Comparison of ENCODE assay signal across 12 mouse cellular contexts in the genomic region with DNA sequence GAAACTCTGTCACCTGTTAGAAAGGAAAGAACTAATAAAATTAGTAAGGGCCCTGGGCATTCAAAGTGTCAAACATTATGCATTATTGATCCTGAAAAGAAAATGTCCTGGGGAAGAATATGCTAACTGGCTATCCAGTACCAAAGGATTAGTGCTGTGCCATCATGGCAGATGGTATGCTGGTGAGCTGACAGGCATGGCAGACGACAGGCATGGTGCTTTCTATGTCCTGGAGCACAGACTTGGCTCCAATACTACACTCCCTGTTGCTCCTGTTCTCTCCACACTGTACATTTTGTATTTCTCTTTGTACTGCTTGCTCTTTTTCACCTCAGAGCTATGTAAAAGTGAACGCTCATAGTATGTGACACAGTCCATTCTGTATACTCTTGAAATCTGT.
"Had no signal": no experiment of that assay in that cellular context is flagged by ENCODE, and none has a peak within 500 bp of the region (broad histone marks: within the 10 kb centered on the region; RNA-seq: fewer than 3 reads in every experiment).

No protein-coding gene starts in this region.

- DNase-seq: kidney, postnatal 14 days; kidney, postnatal 4 days; liver, embryonic 13.5 days; lung, adult 2 months; lung, postnatal 14 days; lung, postnatal 4 days; thymus, adult 18-20 months; thymus, postnatal 36 days had no signal

- H3K9ac ChIP-seq: liver, embryonic 13.5 days; midbrain, embryonic 15.5 days; neural tube, embryonic 13.5 days had no signal

- H3K4me3 ChIP-seq: liver, embryonic 13.5 days; midbrain, embryonic 15.5 days; myocyte; neural tube, embryonic 13.5 days had no signal

- H3K36me3 ChIP-seq: liver, embryonic 13.5 days; midbrain, embryonic 15.5 days; neural tube, embryonic 13.5 days had no signal

- H3K27me3 ChIP-seq: liver, embryonic 13.5 days; midbrain, embryonic 15.5 days; neural tube, embryonic 13.5 days had no signal

- H3K4me2 ChIP-seq: liver, embryonic 13.5 days; midbrain, embryonic 11.5 days; midbrain, embryonic 15.5 days; neural tube, embryonic 13.5 days had no signal

- ATAC-seq: midbrain, embryonic 15.5 days had no signal

- H3K27ac ChIP-seq: liver, embryonic 13.5 days; midbrain, embryonic 15.5 days; neural tube, embryonic 13.5 days had no signal

- H3K9me3 ChIP-seq: liver, embryonic 13.5 days; midbrain, embryonic 15.5 days; neural tube, embryonic 13.5 days had no signal

- H3K4me1 ChIP-seq: liver, embryonic 13.5 days; midbrain, embryonic 15.5 days; neural tube, embryonic 13.5 days had no signal
